ENCODE assay signal across 14 mouse cellular contexts in the genomic region with DNA sequence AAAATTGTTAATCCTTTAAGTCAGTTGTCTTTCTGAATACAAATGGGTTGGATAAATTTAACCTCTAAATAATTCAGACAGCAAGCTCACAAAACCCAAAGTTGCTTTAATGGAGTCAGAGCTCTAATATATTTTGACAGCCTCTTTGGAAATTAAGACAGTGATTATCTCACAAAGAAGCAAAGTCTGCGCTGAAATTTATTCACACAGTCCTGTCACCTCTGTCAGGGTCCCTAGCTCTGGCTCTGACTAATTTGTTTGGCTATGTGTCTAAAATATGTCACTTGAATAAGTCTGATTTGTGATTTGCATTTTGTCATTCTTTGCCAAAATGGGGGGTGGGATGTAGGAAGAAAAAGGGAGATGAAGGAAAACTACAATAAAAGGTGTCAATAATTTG.
"Had no signal": no experiment of that assay in that cellular context is flagged by ENCODE, and none has a peak within 500 bp of the region (broad histone marks: within the 10 kb centered on the region; RNA-seq: fewer than 3 reads in every experiment).

No protein-coding gene starts in this region.

- H3K9me3 ChIP-seq: limb, embryonic 10.5 days; liver, embryonic 15.5 days; neural tube, embryonic 13.5 days had no signal

- ATAC-seq: lung, postnatal 0 days had no signal

- H3K4me2 ChIP-seq: liver, embryonic 11.5 days; liver, embryonic 15.5 days; neural tube, embryonic 13.5 days had no signal

- H3K4me1 ChIP-seq: limb, embryonic 10.5 days; liver, embryonic 15.5 days; neural tube, embryonic 13.5 days had no signal

- H3K27me3 ChIP-seq: liver, embryonic 15.5 days; neural tube, embryonic 13.5 days had no signal

- H3K9ac ChIP-seq: liver, embryonic 15.5 days; neural tube, embryonic 13.5 days had no signal

- H3K27ac ChIP-seq: layer of hippocampus, adult 2 months; limb, embryonic 10.5 days; liver, embryonic 15.5 days; neural tube, embryonic 13.5 days had no signal

- DNase-seq: kidney, adult 11 months; kidney, postnatal 10 days; kidney, postnatal 4 days; lung, adult 2 months; lung, postnatal 36 days; right cerebral cortex, adult 18-20 months; right cerebral cortex, postnatal 25 days; thymus, postnatal 36 days had no signal

- H3K4me3 ChIP-seq: layer of hippocampus, adult 2 months; limb, embryonic 10.5 days; liver, embryonic 15.5 days; neural tube, embryonic 13.5 days had no signal

- H3K36me3 ChIP-seq: limb, embryonic 10.5 days; liver, embryonic 15.5 days; neural tube, embryonic 13.5 days had no signal
